In genomic region chr8:60860749-60861148, GRCm38 (mm10) we compare ENCODE assay signal across 27 mouse cellular contexts. TPM values are rescaled to one million over a fixed set of nuclear protein-coding genes. Genes with fewer than 3 reads are reported as not detected.
A peak's percentile ranks its signal among the peaks of the same experiment; 100 is the strongest.
DNase-seq lines count a peak whose midpoint lies in the region; ATAC-seq lines count a peak whose summit lies in the region.
"Had no signal": no experiment of that assay in that cellular context is flagged by ENCODE, and none has a peak within 500 bp of the region (broad histone marks: within the 10 kb centered on the region; RNA-seq: fewer than 3 reads in every experiment).

No protein-coding gene starts in this region.

- WGBS in heart, embryonic 13.5 days: 69% methylated on average over 3 of the region's 3 CpGs
- WGBS in liver, embryonic 13.5 days (ENCODE audit: insufficient replicate concordance): 73% methylated on average over 3 of the region's 3 CpGs
- WGBS in liver, embryonic 11.5 days: 81% methylated on average over 3 of the region's 3 CpGs
- WGBS in neural tube, embryonic 14.5 days: 62% methylated on average over 3 of the region's 3 CpGs
- WGBS in neural tube, embryonic 15.5 days: 63% methylated on average over 3 of the region's 3 CpGs

- DNase-seq in heart, postnatal 36 days: no peak
- no peak for DNase-seq in liver, embryonic 13.5 days
- no peak for DNase-seq in liver, embryonic 11.5 days (ENCODE audit: low spot score)
- no peak for DNase-seq in neural tube, embryonic 10.5 days (ENCODE audit: extremely low spot score, low spot score)
- no peak for DNase-seq in adrenal gland, adult (ENCODE audit: inconsistent age in 2 of 2, low spot score in 1 of 2)
- DNase-seq: adrenal gland, adult 2 months; adrenal gland, postnatal 10 days; adrenal gland, postnatal 25 days; cerebellum, adult 11 months; cerebellum, adult 18-20 months; cerebellum, adult 8-10 months; cerebellum, adult 9-11 months; cerebellum, postnatal 14 days; cerebellum, postnatal 36 days; embryo, embryonic 11 days had no signal

- no peak overlapping the region for H3K4me3 ChIP-seq in heart, embryonic 13.5 days
- no peak overlapping the region for H3K4me3 ChIP-seq in liver, embryonic 13.5 days (replicated peaks)
- H3K4me3 ChIP-seq in liver, embryonic 11.5 days (ENCODE audit: low read depth, low read length): no peak overlapping the region
- no peak overlapping the region for H3K4me3 ChIP-seq in neural tube, embryonic 14.5 days (ENCODE audit: low read depth, low read length)
- no peak overlapping the region for H3K4me3 ChIP-seq in neural tube, embryonic 15.5 days (replicated peaks)
- H3K4me3 ChIP-seq: embryonic facial prominence, embryonic 13.5 days; embryonic facial prominence, embryonic 15.5 days; forebrain, embryonic 10.5 days; forebrain, embryonic 12.5 days had no signal

- peak overlapping the region; percentile 63; the same call in 1 of the 2 replicates for H3K27ac ChIP-seq in heart, embryonic 13.5 days (replicated peaks)
- H3K27ac ChIP-seq in liver, embryonic 13.5 days: peak overlapping the region; percentile 91; the same call in 1 of the 2 replicates
- H3K27ac ChIP-seq in liver, embryonic 11.5 days (ENCODE audit: low read depth, low read length): no peak overlapping the region
- H3K27ac ChIP-seq in neural tube, embryonic 14.5 days (ENCODE audit: low read depth, low read length): no peak overlapping the region
- H3K27ac ChIP-seq in neural tube, embryonic 15.5 days (replicated peaks): no peak overlapping the region
- H3K27ac ChIP-seq: embryonic facial prominence, embryonic 13.5 days; embryonic facial prominence, embryonic 15.5 days; forebrain, embryonic 10.5 days; forebrain, embryonic 12.5 days had no signal

- intact Hi-C loops in heart, postnatal 36 days (cut with DNase I): no loop called here

- peaks cover 6% of the 10 kb centered on the region for H3K4me1 ChIP-seq in heart, embryonic 13.5 days
- H3K4me1 ChIP-seq in liver, embryonic 13.5 days (replicated peaks): peaks cover 26% of the 10 kb centered on the region
- peaks cover 4% of the 10 kb centered on the region for H3K4me1 ChIP-seq in liver, embryonic 11.5 days (replicated peaks; ENCODE audit: control insufficient read depth, insufficient read depth, low read length)
- no peaks in the 10 kb centered on the region for H3K4me1 ChIP-seq in neural tube, embryonic 14.5 days (ENCODE audit: control insufficient read depth, insufficient read depth, low read length)
- no peaks in the 10 kb centered on the region for H3K4me1 ChIP-seq in neural tube, embryonic 15.5 days
- H3K4me1 ChIP-seq: embryonic facial prominence, embryonic 13.5 days; embryonic facial prominence, embryonic 15.5 days; forebrain, embryonic 10.5 days; forebrain, embryonic 12.5 days had no signal

- H3K9ac ChIP-seq in heart, embryonic 13.5 days: no peak overlapping the region
- H3K9ac ChIP-seq in liver, embryonic 13.5 days: no peak overlapping the region
- no peak overlapping the region for H3K9ac ChIP-seq in liver, embryonic 11.5 days (ENCODE audit: low read depth, low read length)
- H3K9ac ChIP-seq in neural tube, embryonic 14.5 days (replicated peaks; ENCODE audit: low read depth, low read length): no peak overlapping the region
- no peak overlapping the region for H3K9ac ChIP-seq in neural tube, embryonic 15.5 days (replicated peaks)
- H3K9ac ChIP-seq: embryonic facial prominence, embryonic 13.5 days; embryonic facial prominence, embryonic 15.5 days; forebrain, embryonic 12.5 days had no signal

- no peak for ATAC-seq in heart, embryonic 13.5 days (ENCODE audit: extremely low read depth, insufficient number of reproducible peaks, low FRiP score, low TSS enrichment)
- no peak for ATAC-seq in liver, embryonic 13.5 days (ENCODE audit: low read depth)
- no peak for ATAC-seq in liver, embryonic 11.5 days (replicated peaks; ENCODE audit: low FRiP score)
- ATAC-seq in neural tube, embryonic 14.5 days (ENCODE audit: low read depth): peak; percentile 44; the same call in 1 of the 2 replicates
- peak; percentile 35 for ATAC-seq in neural tube, embryonic 15.5 days (ENCODE audit: low FRiP score)
- ATAC-seq: activated CD4-positive, CD25-positive, alpha-beta regulatory T cell, adult 4 months; forebrain, embryonic 14.5 days; forebrain, embryonic 16.5 days; Patski had no signal

- no peaks in the 10 kb centered on the region for H3K36me3 ChIP-seq in heart, embryonic 13.5 days
- H3K36me3 ChIP-seq in liver, embryonic 13.5 days: no peaks in the 10 kb centered on the region
- H3K36me3 ChIP-seq in liver, embryonic 11.5 days (ENCODE audit: control insufficient read depth, insufficient read depth, low read length): no peaks in the 10 kb centered on the region
- H3K36me3 ChIP-seq in neural tube, embryonic 14.5 days (ENCODE audit: control insufficient read depth, insufficient read depth, low read length): no peaks in the 10 kb centered on the region
- H3K36me3 ChIP-seq in neural tube, embryonic 15.5 days: no peaks in the 10 kb centered on the region
- H3K36me3 ChIP-seq: embryonic facial prominence, embryonic 13.5 days; embryonic facial prominence, embryonic 15.5 days; forebrain, embryonic 10.5 days; forebrain, embryonic 12.5 days; G1E had no signal

- H3K27me3 ChIP-seq in heart, embryonic 13.5 days (replicated peaks): no peaks in the 10 kb centered on the region
- no peaks in the 10 kb centered on the region for H3K27me3 ChIP-seq in liver, embryonic 13.5 days
- no peaks in the 10 kb centered on the region for H3K27me3 ChIP-seq in liver, embryonic 11.5 days (replicated peaks; ENCODE audit: control insufficient read depth, insufficient read depth, low read length)
- H3K27me3 ChIP-seq in neural tube, embryonic 14.5 days (ENCODE audit: control insufficient read depth, insufficient read depth, low read length): no peaks in the 10 kb centered on the region
- no peaks in the 10 kb centered on the region for H3K27me3 ChIP-seq in neural tube, embryonic 15.5 days (replicated peaks)
- H3K27me3 ChIP-seq: embryonic facial prominence, embryonic 13.5 days; embryonic facial prominence, embryonic 15.5 days; forebrain, embryonic 12.5 days; Patski had no signal

- no peaks in the 10 kb centered on the region for H3K9me3 ChIP-seq in heart, embryonic 13.5 days
- no peaks in the 10 kb centered on the region for H3K9me3 ChIP-seq in liver, embryonic 13.5 days (replicated peaks)
- H3K9me3 ChIP-seq in liver, embryonic 11.5 days (ENCODE audit: control insufficient read depth, low read length): no peaks in the 10 kb centered on the region
- H3K9me3 ChIP-seq in neural tube, embryonic 14.5 days (ENCODE audit: control insufficient read depth, low read length): no peaks in the 10 kb centered on the region
- no peaks in the 10 kb centered on the region for H3K9me3 ChIP-seq in neural tube, embryonic 15.5 days (replicated peaks)
- H3K9me3 ChIP-seq: embryonic facial prominence, embryonic 13.5 days; embryonic facial prominence, embryonic 15.5 days; forebrain, embryonic 10.5 days; forebrain, embryonic 12.5 days; G1E had no signal

- H3K4me2 ChIP-seq in heart, embryonic 13.5 days: no peak overlapping the region
- no peak overlapping the region for H3K4me2 ChIP-seq in liver, embryonic 13.5 days
- H3K4me2 ChIP-seq in liver, embryonic 11.5 days: no peak overlapping the region
- no peak overlapping the region for H3K4me2 ChIP-seq in neural tube, embryonic 14.5 days (ENCODE audit: low read depth, low read length)
- H3K4me2 ChIP-seq in neural tube, embryonic 15.5 days: no peak overlapping the region
- H3K4me2 ChIP-seq: embryonic facial prominence, embryonic 13.5 days; embryonic facial prominence, embryonic 15.5 days; forebrain, embryonic 12.5 days had no signal

RNA-seq across cellular contexts. Expression of gene Hpf1, which starts 29.5 kb away (rescaled TPM):
- 64.2 and 65.0 TPM in 2 replicates for polyA plus RNA-seq in heart, embryonic 13.5 days (2015; fragmentation: Nextera tagmentation; extraction: Ambion mirVana)
- 10 to 100 TPM; 15.3 to 17.0 TPM for total RNA-seq in heart, postnatal 36 days (2021)
- 110 and 126 TPM in 2 replicates for polyA plus RNA-seq in liver, embryonic 13.5 days (2015; fragmentation: Nextera tagmentation; extraction: Ambion mirVana)
- polyA plus RNA-seq in liver, embryonic 11.5 days (2014; fragmentation: Nextera tagmentation; extraction: Ambion mirVana): 133 and 145 TPM in 2 replicates
- 95.2 and 101 TPM in 2 replicates for polyA plus RNA-seq in neural tube, embryonic 14.5 days (2014; fragmentation: Nextera tagmentation; extraction: Ambion mirVana)
- 109 and 115 TPM in 2 replicates for polyA plus RNA-seq in neural tube, embryonic 15.5 days (2015; fragmentation: Nextera tagmentation; extraction: Ambion mirVana)

Comparison
In these comparisons a context has a peak if more than half of its experiments do, and no peak if none do; other contexts are left out.
1. H3K27ac ChIP-seq: peak in heart, embryonic 13.5 days (single experiment) and liver, embryonic 13.5 days (single experiment); none in liver, embryonic 11.5 days (single experiment), neural tube, embryonic 14.5 days (single experiment) and neural tube, embryonic 15.5 days (single experiment).
2. ATAC-seq: peak in neural tube, embryonic 14.5 days (single experiment) and neural tube, embryonic 15.5 days (single experiment); none in heart, embryonic 13.5 days (single experiment), liver, embryonic 13.5 days (single experiment) and liver, embryonic 11.5 days (single experiment).